Mouse (Mus musculus) liver, adult 2 months (tissue): ENCODE results near the gene Vasp.

Experiments used
- CTCF ChIP-seq: fragments of 200-500 bp; IDR thresholded peaks from 2 replicates; pipeline ENCODE4 v1.5.1; 2011; ENCODE audit warnings: low read depth, low read length, control low read depth
- POLR2A ChIP-seq: fragments of 200-500 bp; IDR thresholded peaks from 2 replicates; pipeline ENCODE4 v1.6.1; 2011; ENCODE audit warnings: low read length, control low read depth; ENCODE audit not compliant: insufficient read depth; ENCODE audit errors: extremely low read depth

- TF ChIP-seq CTCF = no peak
- no peak for TF ChIP-seq POLR2A
These were observed 8.0 kb upstream of the Vasp start, which contains the start of gene Ppm1n for GRCm38 (mm10) chr7:19279581-19280114.
